Mouse (Mus musculus) c-Kit-positive CD71-negative TER-119-negative erythroid progenitor cells, embryonic 14.5 days (primary cell): ENCODE results near the gene Serpina7.

Source experiments
- DNase-seq: peaks from one replicate; pipeline ENCODE4 v3.0.0-alpha.2; 2013; ENCODE audit warnings: low read depth

Serpina7 gene

GRCm38 (mm10) chrX:139085077-139085476, at the start of gene Serpina7:
TSS of gene Serpina7 (minus strand) at chrX:139085236.
- no peak for DNase-seq

DNA sequence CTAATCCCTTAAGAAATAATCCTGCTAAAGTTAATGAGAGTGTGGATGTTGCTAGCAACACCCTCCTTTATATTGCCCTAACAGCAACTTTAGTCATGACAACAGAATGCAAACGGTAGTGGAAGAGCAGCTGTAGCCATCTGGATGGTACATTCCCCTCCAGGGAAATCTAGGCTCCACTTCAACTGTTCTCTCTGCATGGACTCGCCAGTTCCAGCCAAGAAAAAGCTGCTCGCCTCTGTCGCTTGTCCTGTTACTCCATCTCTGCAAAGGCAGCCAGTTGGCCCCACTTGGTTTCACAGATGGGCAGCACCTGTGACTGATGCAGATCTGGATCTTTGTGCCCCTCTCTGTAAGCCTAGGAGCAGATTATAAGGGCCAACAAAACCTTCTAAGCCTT, 49.0 kb upstream of the Serpina7 start:
- DNase-seq, result no peak

DNA sequence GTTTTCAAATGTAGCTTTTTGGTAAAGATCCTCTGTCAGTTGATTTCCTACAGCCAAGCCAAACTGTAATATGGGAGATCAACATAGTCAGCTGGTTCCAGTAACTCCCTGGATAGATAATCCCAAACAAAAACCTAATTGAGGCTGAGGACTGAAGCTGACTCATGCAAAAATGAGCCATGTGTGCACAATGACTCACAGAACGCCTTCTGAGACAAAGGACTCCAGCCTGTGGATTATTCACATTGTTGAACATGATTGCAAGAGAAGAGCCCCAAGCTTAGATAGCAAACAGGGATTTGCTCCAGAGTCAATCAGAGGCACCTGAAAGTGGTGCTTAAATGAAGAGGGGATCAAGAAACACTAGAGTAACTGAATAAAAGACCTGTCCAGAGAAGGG, 12.2 kb upstream of the Serpina7 start:
- DNase-seq, result no peak

GRCm38 (mm10) chrX:139085943-139086342, 907 bp upstream of the Serpina7 start, which contains the start of gene 4930513O06Rik:
TSS of gene 4930513O06Rik (plus strand) at chrX:139086243.
- DNase-seq, result no peak

DNA sequence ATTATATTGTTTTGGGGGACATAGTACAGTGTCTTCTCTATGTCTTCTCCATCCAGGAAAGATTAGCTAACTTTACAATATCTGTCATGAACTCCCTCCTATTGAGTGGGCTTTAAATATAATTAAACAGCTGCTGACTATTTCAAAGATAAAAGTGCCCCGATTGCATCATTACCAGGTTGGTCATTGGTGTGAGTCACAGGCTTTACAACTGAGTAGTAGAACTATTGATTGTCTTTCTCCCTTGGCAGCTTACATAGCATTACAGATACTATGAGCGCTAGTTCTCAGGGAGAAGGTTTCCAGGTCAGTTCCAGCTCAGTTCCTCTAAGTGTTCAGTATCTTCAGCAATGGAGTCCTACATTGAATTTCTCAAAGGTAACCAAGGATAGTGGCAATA, 6.5 kb downstream of the Serpina7 start:
- DNase-seq, result no peak

DNA sequence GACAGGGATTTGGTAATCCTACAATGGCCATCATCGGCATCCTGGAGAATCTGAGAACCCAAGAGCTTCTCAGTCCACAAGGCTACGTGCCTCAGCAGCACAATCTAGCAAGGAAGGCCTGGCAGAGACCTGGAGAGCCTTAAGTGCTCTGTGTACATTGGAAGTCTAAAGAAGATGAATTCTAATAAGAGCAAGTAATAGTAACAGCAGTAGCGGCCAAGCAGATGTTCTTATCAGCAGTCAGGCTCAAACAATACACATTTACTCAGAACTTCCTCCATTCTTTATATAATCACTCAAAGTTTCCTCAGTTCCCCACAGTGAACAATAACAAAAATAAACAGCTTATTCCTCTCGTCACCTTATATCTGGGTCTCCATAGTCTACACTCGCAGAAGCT, 21.0 kb downstream of the Serpina7 start:
- DNase-seq, result no peak

DNA sequence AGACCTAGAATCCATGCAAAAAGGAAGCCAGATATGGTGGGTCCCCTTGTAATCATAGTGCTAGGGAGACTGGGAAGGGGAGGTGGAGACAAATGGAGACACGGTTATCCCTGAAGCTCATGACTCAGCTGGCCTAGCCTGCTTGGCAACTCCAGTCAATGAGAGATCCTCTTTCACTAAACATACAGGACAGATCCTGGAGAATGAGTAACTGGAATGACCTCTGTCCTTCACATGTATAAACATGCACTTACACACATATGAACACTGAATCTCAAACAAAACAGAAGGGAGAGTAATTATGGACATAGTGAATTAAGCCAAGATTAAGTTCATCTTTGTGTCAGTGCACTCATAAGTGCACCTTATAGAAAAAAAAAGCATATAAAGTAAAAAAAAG, 31.9 kb downstream of the Serpina7 start:
- DNase-seq, result no peak

DNA sequence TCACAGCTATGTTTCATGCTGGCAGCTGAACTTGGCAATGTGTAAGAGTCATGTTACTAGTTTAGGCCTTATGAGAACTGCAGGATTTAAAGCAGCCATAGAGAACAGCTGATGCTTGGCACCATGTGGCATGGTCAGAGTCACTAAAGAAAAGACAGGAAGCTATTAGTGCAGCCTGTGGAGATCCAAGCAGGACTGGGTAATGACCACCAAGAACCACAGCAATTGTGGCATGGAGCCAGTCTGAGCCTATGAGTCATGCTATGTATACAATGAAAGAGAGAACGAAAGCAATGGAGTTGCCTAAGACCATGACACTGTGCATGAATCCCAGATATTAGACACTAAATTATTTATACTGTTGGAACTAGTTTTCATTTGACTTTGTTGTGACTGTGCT, 33.1 kb downstream of the Serpina7 start:
- DNase-seq, result no peak

- no peak for DNase-seq
Observed at GRCm38 (mm10) chrX:139041148-139041547, 43.9 kb downstream of the Serpina7 start.

- DNase-seq, result no peak
Observed at GRCm38 (mm10) chrX:139039314-139039713, 45.7 kb downstream of the Serpina7 start.

- no peak for DNase-seq
Observed at GRCm38 (mm10) chrX:139037666-139038065, 47.4 kb downstream of the Serpina7 start.
